Mouse (Mus musculus): ENCODE results near the gene Kcnj14.

Kcnj14 gene

DNA sequence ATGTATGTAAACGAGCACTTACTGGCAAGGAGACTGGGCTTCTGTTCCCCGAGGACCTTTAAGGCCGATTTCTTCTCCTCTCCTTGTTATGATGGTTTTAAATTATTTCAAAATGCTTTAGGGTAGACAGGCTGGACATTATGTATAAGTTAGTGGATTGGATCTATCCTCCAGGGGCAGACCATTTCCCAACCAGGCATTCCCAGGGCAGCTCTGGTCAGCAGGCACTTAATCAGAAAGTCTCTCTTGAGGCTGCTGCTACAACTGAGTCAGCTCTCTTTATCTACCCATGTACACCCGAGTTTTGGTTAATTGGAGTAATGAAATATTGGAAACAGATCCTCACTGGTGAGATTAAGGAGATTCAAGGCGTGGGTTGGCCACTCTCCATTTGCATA lies 6.5 kb upstream of the Kcnj14 start:
- DNase-seq, result no peak

DNA sequence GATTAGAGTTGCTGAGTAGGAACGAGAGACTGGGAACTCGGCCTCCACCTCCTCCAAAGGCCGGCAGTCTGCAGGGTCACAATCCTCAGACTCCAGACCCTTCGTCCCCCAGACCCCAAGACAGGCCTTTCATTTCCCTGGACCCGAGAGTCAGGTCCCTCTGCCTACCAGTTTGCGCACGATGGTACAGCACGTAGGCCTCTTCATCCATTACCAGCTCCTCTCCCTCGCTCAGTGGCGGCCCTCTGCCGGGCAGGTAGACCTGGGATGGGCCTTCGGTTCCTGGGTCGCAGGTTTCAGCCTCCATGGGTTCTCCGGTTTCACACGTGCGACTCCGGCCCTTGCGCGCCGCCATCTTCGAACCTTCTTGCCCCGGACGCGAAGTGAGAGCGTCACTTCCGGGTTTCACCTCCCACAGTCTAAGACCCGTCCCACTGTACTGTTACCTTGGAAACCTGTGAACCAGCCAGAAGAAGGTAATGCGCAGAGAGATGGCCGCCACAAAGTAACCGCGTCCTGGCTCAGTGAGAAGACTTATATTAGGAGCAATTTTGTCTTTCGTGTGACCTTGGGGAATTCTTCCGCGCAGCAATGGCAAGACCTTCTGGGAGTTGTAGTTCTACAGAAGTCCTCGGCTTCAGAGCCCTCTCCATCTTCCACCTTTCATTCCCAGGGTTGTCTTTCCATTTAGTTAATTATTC lies 6.0 kb upstream of the Kcnj14 start, which contains the start of gene Grwd1:
Grwd1 (minus strand) TSS at position 518 of the 701 bp plus-strand sequence.
- peak; percentile 66 to 77 for DNase-seq

DNA sequence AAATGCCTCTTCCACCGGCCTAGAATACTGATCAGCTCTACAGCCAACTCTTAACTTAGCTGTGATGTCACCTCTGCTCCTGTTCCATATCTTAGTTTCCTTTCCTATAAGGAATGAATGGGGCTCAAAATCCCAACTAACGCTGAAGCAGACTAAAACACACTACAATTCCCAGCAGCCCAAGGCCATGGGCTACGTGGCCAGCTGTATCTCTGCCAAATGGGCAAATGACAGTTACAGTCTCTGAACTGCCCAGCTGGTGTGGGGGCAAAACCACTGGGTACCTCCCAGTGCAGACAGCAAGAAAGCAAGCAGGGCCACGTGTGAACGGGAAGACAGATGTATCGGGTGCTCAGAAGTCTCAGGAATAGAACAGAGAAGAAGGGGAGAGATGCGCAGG lies 2.0 kb upstream of the Kcnj14 start:
- no peak for DNase-seq

DNA sequence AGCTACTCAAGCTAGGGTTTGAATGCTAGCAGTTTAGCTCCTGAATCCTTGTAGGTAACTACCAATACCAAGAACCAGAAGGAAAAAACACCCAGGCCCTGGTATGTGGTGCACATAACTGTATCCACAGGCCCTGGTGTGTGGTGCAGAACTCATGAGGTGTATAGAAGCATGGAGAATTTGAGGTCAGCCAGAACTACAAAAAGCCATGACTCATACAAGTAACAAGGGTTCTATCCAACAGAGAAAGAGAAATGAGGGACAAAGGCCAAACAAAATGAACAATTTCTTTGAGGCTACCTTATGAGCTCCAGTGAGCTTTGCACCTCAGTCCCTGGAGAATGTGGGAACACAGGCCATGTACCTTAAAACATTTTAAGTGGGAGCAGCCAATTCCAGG lies 3.7 kb downstream of the Kcnj14 start:
- no peak for DNase-seq

DNA sequence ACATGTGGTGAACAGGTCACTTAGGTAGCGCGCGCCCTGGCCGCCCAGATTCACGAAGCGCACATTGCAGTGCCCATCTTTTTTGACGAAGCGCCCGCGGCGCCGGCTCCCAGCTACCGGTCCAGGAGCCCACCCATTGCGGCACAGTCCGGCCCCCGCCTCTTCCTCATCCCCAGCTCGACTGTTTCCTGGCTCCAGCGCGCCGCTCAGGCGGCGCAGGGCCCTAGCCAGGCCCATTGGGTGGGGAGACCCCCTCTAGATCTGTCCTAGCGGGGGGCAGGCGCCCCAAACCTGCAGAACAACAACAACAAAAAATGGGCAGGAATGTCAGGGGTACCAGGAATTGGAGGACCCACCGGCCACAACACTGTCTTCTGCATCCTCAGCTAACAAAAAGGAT lies 4.7 kb downstream of the Kcnj14 start:
- DNase-seq, result no peak

DNA sequence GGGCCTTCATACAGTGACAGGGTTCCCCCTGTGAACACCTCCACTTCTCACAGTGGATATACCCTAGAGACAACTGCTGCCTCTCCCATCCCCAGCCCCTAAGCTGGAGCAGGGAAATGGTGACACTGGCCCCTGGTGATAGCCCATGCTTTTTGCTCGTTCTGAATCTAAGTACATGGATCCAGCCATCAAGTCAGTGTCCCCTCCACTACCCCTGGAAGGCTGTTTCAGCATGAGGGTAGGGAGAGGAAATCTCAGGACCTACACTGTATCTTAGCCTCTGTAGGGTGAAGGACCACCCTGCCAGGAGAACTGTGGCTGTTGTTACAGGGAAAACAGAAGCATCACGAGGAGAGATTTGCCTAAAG lies 8.6 kb downstream of the Kcnj14 start:
- DNase-seq, result no peak

DNA sequence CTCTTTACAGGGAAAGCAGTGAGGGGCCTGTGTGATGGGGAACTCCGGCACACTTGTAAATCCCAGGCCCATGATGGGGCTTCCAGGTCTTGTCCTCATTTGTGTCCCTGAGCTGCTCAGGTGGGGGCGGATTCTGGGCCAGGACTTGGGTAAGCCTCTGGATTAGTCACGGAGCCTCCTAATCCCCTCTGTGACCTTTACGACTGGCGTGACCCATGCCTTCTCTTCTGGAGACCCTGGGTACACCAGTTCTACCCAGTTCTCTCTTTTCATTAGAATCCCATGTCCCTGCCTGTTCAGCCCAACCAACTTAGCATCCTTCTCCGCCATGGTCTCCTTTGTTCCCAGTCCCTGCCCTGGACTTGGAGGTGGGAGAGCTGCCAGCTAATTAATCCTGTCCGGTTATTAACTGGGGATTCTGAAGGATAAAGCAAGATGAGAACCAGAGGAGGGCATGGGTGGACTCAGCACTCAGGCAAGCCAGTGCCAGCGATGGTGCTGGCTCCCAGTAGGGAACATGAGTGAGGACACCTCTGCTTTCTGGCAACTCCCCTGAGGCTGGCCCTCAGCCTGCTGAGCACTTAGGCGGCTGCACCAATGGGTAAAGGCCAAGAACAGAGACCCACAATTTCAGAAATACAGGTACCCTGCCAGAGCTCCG lies 9.1 kb downstream of the Kcnj14 start:
- no peak for DNase-seq

DNA sequence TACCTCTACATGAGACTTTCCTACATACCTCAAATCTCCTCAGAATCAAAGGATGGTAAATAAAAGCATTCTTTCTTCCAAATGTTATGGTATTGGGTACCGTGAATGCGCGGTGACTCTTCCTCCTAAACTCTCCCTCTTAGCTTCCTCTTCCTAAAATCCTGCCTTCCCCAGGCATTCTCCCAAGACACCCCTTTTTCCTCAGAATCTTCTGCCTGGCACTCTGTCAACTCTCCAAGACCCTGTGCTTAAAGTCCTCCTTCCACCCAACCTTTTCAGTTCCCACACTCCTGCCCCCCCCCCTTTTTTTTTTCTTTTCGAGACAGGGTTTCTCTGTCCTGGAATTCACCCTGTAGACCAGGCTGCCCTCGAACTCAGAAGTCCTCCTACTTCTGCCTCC lies 9.7 kb downstream of the Kcnj14 start:
- DNase-seq, result no peak

DNA sequence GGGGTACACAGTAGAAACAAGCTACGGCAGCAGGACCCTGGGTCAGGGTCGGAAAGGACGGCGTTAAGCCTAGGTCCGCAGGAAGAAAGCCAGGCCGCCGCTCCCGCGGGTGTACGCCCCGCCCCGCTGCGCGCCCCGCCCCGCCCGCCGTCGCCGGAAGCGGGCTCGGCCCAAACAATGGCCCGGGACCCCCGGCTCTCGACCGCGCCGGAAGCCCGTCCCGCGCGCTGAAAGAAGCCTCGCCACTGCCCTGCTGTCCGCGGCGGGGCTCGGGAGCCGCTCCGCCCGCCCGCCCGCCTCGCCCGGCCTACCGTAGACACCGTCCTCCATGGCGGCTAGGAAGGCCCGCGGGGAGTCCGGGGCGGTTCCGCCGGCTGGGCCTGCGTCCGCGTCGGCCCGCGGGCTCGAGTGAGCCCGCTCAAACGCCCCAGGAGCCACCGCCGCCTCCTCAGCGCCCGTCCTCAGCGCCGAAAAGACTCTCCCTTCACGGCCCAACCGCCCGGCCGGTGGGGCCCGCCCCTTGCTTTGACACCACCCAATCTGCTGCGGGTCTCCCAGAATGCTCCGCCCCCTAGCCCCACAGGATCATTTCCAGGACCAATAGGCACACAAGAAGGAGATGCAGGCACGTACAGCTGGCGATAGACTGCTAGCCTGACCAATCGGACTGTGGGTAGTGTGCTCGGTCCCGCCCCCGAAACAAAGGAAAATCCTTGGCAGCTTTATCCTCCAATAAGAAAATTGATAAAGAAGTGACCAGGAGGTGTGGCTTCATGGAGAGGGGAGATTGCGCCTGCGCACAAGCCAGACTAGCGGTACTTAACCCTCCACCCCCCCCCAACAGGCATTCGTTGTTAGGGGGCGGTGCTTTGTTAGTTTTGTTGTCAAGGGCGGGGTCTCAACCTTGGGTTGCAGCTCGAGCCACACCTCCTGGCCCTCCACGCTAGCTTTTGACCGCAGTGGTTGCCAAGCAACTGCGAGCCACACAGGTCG lies 10.5 kb downstream of the Kcnj14 start, which contains the start of gene Cyth2:
Cyth2 (minus strand) TSS at position 795 of the 993 bp plus-strand sequence.
- peak; percentile 99 for DNase-seq

DNA sequence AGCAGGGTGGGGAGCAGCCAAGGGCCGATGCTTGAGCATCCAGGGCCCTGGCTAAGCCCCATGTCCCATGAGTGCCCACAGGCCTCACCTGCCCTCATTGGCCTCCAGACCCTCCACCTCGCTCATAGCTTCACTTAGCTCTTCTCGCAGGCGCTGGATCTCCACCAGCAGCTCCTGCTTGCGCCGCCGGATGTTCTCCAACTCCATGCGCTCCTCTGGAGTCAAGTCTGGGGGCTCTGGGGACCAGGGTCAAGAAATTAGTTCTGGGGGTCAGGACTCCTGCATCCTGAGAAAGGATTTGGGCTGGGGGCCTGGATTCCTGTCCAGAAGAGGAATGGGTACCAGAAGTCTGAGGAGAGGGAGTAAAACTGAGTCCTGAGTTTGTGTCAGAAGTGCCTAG lies 11.7 kb downstream of the Kcnj14 start:
- no peak for DNase-seq

DNA sequence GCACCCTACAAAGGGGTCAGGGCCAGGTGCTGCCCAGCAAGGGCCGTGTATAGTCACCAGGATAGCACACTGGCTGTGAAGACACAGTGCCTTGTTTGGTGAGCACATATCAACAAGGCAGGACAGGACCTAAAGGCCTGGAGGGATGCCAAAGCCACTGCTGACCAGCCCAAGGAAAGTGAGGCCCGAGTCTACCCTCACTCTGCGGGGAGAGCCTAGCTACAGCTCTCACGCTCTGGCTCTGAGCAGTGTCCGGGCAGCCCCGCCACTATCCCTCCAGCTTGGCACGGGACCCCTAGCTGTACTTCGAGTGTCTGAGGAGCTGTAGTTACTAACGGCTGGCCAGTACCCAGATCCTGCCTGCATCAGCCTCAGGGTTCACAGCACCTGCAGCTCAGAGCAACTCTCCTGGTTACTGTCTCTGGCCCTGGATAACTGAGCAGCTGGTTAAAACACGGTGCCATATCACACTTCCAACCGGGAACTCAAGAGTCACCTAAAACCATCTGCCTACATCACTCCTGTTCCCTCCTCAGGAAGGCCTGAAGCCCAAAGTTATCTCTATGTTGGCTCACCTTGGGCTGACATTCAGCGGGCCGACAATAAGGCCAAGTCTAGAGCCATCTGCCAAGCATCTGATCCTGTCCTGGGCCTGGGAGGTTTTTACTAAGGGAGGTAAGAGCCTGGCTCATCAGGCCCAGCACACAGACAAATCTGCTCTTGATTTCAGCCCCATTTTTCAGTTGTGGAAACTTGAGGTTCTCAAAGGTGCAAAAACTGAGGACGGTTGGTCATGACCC lies 15.1 kb downstream of the Kcnj14 start:
- no peak for DNase-seq

DNA sequence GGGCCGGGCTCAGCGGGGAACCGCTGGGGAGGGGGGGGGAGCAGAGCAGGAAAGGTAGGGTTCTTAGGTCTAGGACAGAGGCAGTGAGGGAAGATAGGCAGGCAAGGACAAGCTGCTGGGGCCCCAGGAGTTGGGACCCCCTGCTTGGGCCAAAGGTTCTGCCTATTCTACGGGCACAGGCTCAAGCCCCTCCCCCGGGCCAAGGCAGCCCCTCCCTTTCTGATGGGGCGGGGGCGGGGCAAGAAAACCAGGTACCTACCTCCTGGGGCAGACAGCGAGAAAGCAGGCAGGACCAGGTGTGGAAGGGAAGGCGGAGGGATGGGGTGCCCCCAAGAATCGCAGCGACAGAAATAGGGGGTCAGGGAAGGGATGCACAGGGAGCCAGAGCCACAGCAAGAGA lies 16.1 kb downstream of the Kcnj14 start:
- no peak for DNase-seq

DNA sequence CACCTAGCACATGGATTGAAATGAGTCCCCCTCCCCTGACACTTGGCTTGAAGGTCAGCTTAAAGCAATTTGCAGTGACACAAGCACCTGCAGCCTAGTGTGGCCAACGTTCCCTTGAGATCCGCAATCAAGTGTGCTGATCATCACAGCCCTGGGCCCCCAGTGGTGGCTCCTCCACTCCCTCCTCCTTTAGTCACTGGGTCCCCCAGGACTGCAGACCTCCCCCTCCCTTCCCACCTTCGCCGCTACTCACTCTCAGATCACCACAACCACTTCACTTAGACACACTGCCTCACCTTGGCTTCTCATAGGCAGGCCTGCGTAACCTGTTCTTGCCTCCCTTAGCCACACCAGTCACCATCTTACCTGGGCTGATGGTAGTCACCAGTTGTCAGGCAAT lies 18.6 kb downstream of the Kcnj14 start:
- DNase-seq, result no peak

DNA sequence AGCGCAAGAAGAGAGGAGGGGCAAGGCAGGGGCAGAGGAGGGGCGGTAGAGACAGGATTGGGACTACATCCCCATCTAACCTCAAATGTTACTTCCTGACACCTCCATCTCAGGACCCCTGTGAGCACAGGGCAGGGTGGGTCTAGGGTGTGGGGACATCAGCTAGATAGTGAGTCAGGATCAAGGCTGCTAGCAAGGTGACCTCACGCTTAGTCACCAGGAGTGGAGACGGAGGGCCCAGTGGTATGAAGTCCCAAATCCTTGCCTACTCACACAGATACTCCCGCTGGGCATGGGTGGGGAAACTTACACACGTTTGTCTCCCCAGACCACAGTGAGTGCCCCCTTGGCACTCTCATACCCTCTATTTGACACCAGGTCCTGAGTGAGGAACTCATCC lies 22.0 kb downstream of the Kcnj14 start:
- DNase-seq, result no peak

DNA sequence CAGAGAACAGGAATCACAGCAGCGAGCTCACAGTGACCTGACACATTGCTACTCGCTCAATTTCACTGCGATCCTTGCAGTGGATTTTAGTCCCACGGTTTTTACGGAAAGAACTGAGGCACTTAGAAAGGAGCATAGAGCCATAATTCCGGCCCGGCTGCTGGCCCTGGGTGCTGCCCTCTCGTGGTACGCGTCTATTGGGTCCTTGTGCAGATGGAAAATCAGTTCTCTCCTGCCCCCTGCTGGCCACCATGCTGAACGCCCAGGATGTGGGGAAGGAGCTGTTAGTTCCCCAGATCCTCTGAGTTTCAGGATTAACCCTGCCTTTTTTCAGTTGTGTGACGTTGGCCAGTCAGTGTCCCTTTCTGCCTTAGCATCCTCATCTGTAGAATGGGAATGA lies 23.2 kb downstream of the Kcnj14 start:
- peak; percentile 81 to 94 for DNase-seq

DNA sequence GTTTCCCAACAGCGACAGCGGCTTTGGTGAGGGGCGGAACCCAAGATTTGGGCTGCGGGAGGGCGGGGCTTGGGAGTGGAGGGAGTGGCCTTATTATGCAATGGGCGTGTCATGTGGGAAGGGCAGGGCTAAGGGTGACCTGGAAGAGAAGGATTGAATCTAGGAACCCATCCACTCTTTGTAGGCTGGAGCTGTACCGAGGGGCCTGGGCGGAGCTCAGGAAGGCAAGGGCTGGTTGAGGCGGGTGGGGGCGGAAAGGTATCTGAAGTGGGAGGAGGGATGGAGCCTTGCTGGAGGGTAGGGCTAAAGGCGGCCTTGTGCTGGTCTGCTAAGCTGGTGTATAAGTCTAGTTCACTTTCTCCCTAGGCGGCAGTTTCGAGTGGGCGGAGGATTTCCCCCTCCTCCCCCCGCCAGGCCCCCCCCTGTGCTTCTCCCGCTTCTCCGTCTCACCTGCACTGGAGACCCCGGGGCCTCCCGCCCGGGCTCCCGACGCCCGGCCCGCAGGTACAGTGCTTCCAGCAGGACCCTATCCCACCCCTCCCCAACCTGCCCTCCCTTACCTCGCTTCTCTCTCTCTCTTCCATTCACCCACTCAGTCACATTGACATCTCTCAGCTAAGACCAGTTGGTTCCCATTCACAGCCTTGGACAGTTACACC lies 23.9 kb downstream of the Kcnj14 start:
- DNase-seq, result peak; percentile 39 to 54

DNA sequence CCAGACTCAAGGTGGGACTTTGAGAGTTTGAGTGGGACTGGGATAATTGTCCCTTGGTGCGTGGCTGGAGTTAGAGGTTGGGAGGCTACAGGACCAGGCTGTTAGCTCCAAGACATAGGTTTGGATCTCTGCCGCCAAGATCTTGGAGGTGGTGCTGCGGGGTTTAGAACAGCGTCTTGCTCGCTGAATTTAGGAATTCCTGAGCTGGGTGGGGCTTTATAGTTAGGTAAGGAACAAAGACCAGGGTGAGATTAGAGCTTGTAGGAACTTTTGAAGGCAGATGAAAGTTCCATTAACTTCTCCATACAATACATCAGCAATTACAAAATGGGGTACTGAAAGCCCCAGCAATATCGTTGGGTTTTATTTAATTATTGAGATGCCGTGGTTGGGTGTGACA lies 24.6 kb downstream of the Kcnj14 start:
- no peak for DNase-seq

DNA sequence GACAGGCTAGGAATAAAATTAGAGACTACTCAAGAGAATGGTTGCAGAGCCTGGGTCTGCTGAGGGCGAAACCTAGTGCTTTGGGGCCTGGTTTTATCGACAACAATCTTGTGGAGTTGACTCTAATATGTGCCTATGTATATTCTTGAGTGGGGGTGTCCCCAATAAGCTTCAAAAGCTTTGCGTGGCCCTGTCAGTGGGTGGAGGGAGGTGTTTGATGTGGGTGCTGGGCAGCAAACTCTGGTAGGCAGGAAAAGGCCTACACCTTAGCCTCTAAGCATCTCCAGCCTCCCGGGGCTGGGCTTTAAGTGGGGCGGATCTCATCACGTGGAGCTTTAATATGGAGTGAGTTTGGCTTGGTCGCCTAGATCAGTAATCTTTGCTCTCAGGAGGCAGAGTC lies 25.7 kb downstream of the Kcnj14 start:
- no peak for DNase-seq

DNA sequence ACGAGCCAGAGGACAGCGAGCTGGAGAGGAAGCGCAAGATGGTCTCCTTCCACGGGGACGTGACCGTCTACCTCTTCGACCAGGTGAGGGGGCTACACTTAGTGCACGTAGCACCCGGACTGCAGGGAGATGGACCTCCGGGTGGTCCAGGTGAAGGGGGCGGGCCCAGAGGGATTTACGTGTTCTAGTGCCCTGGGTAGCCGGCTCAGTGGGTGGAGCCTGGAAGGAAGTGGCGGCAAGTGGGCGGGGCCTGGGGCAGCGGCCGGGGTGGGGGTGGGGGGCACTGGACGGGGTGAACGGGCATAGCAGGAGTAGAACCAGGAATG lies 26.1 kb downstream of the Kcnj14 start:
- DNase-seq, result peak; percentile 36 to 53

DNA sequence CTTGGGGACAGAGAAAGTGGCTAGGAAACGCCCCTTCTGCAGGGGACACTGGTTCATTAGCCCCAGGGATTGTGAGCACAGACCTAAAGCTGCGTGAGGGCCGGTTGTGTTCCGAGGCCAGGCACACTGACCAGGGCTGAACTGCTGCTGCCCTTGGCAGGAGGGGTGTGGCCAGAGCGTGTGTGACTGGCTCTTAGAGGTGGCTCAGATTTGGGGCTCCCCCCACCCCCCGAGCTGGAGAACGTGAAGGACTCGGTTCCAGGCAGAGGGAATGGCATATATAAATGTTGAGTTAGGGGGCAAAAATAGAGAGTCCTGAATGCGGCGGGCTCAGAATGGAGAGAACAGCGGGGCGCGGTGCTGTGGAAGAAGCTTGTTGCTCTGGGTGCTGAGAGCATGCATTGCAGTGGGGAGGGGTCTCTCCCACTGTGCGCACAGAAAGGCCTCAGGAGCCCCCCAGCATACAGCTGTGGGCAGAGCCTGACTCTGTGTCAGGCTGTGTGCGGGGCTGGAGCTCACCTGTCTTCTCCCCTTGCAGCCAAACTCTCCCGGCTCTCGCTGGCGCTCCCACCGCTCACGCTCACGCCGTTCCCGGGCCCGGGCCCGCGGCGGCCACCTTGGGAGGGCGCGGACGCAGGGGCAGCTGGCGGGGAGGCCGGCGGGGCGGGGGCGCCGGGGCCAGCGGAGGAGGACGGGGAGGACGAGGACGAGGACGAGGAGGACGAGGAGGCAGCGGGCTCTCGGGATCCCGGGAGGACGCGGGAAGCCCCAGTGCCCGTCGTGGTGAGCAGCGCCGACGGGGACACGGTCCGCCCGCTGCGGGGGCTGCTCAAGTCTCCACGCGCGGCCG lies 26.7 kb downstream of the Kcnj14 start:
- DNase-seq, result no peak

DNA sequence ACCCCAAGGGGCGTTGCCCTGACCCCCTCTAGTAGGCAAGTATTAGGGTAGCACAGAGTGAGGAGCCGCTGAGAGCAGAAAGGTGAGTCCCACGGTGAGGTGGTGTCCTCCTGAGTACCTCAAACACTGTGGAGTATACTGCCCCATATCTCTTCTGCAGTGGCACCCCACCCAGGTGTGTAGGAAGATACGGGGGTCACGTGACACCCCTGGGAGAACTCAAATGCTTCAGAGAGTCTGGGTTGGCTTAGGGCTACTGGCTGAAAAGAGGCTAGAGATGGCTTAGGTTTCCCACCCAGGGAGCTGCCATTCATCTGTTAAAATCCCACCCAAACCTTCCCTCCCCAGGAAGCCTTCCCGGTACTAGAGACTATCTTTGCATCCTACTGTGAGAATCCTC lies 27.6 kb downstream of the Kcnj14 start:
- no peak for DNase-seq
